Mouse (Mus musculus) duodenum, adult 2 months (tissue): Measurements from ENCODE around the gene Stpg1. TPM values are rescaled to one million over a fixed set of nuclear protein-coding genes. Genes with fewer than 3 reads are reported as not detected.

Experiments
- polyA plus RNA-seq: library from polyadenylated mRNA; depleted of rRNA; stranded (reverse); fragments of >200 nt; gene quantifications from 2 replicates; pipeline ENCODE4 v1.2.3, GENCODE M21; 2012; ENCODE audit warnings: low replicate concordance; rRNA removed

The Stpg1 gene
- polyA plus RNA-seq, result not detected in 2 replicates

GRCm38 (mm10) chr4:135494521-135495396 is at the start of gene Stpg1, which contains the start of gene Nipal3:
Gene Stpg1 (plus strand): TSS chr4:135494790.
Gene Nipal3 (minus strand): TSS chr4:135495038.

GRCm38 (mm10) chr4:135573251-135573808 is 78.7 kb downstream of the Stpg1 start, which contains the start of gene Grhl3:
Gene Grhl3 (minus strand): TSS chr4:135573630.

Other genes with a start within 250 kb of the Stpg1 start
- 11.8 and 20.2 TPM in 2 replicates for gene Clic4, start 222.0 kb upstream of the Stpg1 start, polyA plus RNA-seq
- gene Srrm1, start 141.5 kb upstream of the Stpg1 start, polyA plus RNA-seq, result 7.6 and 15.4 TPM in 2 replicates
- gene Ncmap, start 96.6 kb upstream of the Stpg1 start, polyA plus RNA-seq, result 0.19 and 17.1 TPM in 2 replicates
- 5.2 and 8.4 TPM in 2 replicates for gene Rcan3, start 60.9 kb upstream of the Stpg1 start, polyA plus RNA-seq
- gene Nipal3, start 248 bp downstream of the Stpg1 start, polyA plus RNA-seq, result 15.7 and 24.7 TPM in 2 replicates
- gene Grhl3, start 78.8 kb downstream of the Stpg1 start, polyA plus RNA-seq, result 0.15 and 0.23 TPM in 2 replicates
- 4.1 and 5.8 TPM in 2 replicates for gene Ifnlr1, start 191.5 kb downstream of the Stpg1 start, polyA plus RNA-seq
- gene Il22ra1, start 233.4 kb downstream of the Stpg1 start, polyA plus RNA-seq, result 46.3 and 67.2 TPM in 2 replicates